Mouse (Mus musculus) frontal cortex, adult 2 months (tissue): ENCODE results near the gene Nt5c2. TPM values are rescaled to one million over a fixed set of nuclear protein-coding genes. Genes with fewer than 3 reads are reported as not detected.
"Not testable (repeated sequence)": the region's sequence is repeated elsewhere in the genome, so short reads cannot be mapped to it uniquely, and the experiment has no call there.

ENCODE experiments used
- DNase-seq, 2 experiments: peaks; one replicate each; pipeline ENCODE4 v3.0.0; 2022; ENCODE audit warnings: low spot score in 1 of 2; ENCODE audit errors: extremely low spot score in 1 of 2
- polyA plus RNA-seq: library from polyadenylated mRNA; depleted of rRNA; stranded (reverse); fragments of >200 nt; gene quantifications from 2 replicates; pipeline ENCODE4 v1.2.3, GENCODE M21; 2012

Nt5c2 gene
- polyA plus RNA-seq, 1 experiment, result 53.3 TPM

DNA sequence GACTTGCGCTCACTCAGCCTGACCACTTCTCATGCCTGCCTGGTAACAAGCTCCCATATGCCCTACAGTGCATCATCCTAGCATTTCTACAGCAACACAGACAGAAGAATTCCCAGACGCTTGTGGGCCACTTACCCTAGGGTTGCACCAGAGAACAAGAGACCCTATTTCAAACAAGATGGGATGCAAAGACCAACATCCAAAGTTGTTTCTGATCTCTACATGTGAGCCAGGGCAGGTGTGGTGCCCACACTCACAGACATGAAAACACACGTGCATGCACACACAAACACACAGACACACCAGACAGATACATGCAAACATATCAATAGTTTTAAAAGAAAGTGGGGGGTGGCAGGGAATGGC is 24.8 kb downstream of the Nt5c2 start:
- DNase-seq, result no peak

DNA sequence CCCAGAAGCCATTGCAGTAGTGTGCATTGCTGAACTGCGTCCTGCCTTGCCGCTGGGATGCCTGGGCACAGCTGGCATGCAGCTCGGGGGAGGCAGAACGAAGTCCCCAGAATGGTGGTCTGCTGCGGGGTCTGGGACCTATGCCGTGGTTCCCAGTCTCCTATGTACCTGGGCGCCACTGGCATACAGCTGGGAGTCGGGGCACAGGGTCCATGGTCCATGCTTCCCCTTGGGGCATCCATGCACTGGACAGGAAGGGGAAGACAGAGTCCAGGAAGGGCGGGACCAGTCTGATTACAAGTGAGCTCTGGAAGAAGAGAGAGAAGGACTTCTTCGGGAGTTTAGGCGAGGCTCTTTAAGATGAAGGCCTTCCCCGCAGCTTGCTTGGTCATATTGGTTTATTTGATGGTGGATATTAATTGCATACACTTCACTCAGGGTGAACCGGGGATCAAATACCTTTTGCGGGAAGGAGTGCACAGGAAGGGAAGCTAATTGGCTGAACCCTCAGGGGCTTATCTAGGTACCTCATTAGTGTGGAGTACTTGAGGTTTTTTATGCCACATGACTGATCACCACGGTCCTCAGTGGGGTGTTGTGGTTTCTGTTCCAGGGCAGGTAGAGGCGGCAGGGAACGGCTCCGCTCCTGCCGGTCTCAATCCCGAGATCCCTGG is 25.3 kb downstream of the Nt5c2 start:
- no peak for DNase-seq

DNA sequence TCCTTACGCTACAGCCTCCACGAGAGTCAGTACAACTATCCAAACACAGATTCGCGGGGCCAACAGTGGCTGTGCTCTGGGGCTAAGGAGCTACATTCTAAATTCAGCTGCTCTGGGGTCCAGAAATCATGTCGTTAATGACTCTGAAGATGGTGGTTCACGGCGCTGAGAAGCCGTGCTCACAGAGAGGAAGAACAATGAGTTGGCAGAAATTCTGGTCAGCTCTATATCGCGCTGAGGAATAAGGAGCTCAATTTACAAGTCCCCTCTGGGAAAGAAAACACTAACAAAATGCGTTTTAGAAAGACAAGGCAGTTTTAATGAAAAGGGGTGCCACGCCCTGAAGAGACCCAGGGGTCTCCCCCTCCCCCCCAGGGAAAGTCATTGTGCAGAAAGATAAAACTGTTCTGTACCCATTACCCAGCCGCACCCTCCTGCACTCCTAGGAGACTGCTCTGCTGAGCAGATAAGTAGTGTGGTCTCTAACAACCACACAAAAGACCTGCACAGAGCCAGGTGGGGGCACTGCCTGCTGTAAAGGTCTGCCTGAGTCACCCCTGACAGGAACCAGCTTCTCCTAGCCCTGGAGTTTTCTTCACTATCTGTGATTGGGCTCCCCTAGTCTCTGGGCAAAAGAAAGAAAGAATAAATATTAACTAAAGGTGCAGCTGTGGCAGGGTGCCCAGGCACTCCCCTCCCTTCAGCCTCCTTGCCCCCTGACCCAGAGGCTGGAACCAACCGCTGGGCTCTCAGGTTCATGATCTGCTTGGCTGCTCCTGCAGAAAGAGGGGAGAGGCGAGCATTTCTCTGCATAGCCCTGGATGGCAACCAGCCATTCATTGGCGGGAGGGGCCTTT is 26.5 kb downstream of the Nt5c2 start:
- no peak for DNase-seq

DNA sequence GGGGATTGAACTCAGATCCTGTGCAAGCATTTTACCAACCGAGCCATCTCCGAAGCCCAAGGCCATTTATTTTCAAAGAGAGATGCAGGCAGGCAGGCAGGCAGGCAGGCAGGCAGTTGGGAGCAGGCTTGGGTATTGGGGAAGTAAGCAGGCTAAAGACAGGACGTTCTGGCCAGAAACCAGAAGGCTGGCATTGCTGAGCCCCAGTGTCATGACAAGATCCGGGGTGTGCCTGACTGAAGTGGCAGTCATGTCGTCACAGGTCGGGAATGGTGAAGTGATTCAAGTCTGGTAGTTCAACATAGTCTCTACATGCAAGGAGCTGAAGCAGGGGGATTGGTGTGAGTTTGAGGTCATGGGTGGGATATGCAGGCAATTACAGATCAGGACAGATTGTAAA is 27.3 kb downstream of the Nt5c2 start:
- DNase-seq, result no peak

DNA sequence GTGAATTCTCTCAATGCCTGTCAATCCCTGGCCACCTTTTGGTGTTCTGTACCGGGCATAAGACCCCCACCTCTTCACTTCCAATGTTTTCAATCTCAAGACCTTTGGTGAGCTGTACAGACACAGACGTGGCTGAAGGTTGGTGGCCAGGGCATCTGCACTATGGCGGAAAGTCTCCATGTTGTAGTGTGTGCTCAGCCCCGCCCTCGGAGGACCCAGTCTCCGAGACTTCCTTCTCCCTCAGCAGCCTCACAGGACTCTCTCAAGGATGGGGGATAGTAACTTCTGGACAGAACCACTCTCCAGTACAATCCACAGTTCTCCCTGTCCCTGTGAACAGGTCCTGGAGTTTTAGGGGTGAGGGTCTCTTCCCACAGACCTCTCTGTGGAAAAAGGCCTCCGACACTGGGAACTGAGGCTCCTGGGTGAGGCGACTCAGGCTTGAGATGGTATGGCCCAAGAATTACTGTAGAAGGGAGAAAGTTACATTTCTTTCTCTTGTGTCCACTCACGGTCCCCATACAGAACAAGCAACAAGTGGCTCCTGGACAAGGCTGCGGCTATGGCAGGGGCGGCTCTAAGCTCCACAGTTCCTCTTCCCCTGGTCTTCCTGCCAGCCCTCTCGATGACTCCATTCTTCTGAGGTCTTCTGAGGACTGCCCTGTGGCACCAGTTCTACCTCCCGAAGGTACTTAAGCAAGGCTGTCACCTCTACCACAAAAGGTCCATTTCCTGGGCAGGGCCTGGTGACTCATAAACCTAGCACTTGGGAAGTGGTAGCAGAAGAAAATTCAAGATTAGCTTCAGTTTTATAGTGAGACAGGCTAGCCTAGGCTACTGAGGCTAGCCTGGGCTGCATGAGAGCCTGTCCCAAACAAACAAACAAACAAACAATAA is 30.0 kb downstream of the Nt5c2 start:
- DNase-seq, result no peak

GRCm38 (mm10) chr19:46983966-46984380 is 31.0 kb downstream of the Nt5c2 start:
- no peak for DNase-seq

DNA sequence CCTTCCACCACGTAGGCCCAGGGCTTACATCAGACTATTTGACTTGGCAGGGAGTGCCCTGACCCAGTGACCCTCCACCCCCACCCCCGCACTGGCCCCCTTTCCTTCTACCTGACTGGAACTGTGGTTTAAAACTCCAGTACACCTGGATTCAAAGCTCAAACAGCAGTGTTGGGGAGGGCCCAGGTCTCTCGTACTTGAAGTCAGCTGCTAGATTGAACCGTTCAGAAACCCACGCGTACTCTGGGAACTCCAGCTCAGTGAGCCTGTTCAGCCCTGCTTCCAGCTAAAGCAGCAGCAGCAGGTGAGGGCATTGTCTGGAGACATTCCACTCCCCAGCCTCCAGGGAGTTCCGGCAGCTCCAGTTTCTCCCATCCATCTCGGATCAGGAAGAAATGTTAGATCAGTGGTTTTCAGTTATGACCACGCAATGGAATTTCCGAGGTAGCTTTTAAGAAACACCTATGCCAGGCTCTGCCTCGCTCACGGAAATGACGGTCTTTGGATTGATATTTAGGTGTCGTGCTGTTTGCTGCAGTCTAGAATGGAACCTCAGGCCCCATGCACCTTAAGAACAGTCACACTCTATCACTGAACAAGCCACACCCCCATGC is 31.5 kb downstream of the Nt5c2 start:
- DNase-seq, result no peak

- no peak for DNase-seq
These were observed 33.5 kb downstream of the Nt5c2 start for GRCm38 (mm10) chr19:46981462-46981861.

DNA sequence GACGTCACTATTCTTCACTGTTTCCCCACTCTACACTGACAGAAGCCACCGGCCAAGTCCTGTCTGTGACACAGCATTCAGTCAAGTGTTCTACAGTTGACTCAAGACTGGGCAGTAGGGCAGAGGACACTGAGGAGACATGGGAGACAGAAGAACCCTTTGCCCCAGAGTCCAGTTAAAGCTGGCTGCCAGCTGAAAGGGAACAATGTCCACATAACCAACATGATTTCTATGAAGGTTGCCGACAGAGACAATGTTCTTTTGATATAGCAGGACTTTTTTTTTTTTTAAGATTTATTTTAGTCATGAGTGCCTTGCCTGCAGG is 35.2 kb downstream of the Nt5c2 start:
- no peak for DNase-seq

- no peak for DNase-seq
These were observed 35.8 kb downstream of the Nt5c2 start for GRCm38 (mm10) chr19:46978920-46979780.

GRCm38 (mm10) chr19:46978069-46978468 is 36.9 kb downstream of the Nt5c2 start:
- not testable (repeated sequence) for DNase-seq

GRCm38 (mm10) chr19:46977460-46977859 is 37.5 kb downstream of the Nt5c2 start:
- no peak for DNase-seq

GRCm38 (mm10) chr19:46976743-46977142 is 38.2 kb downstream of the Nt5c2 start:
- DNase-seq, result no peak

GRCm38 (mm10) chr19:46975997-46976396 is 39.0 kb downstream of the Nt5c2 start:
- DNase-seq, result no peak

- no peak for DNase-seq
These were observed 39.4 kb downstream of the Nt5c2 start for GRCm38 (mm10) chr19:46975565-46975964.

DNA sequence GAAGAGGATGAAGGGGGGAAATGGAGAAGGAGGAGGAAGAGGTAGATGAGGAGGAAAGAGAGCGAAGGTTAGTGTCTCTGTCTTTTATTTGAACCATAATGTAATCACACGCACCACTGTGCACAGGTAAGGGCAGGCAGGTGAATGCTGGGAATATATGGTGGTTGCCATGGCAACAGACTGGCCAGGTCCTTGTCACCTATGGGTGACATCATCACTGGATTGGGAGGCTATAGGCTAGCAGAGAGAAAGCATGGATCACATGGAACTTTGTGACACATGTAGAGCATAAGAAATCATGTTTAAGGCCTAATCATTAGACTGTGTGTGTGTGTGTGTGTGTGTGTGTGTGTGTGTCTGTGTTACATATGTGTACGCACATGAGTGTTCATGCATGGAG is 42.8 kb downstream of the Nt5c2 start:
- DNase-seq, result no peak

DNA sequence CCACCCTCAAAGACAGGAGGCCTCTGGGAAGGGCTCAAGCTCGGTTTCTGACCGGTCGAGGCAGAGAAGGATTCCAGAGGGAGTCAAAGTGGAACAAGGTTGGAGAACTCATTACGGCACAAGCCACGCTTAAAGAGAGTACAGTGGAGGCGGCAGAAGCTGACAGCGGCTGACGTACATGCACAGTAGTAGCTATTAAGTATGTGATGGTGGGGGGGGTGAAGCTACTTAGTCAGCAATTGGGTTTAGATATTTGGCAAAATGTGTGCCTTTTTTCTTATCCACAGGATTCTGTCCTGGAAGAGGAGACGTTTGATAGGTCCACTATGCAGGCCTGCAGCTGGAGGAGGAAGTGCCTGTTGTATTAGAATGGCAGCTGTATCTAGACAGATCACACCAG is 43.2 kb downstream of the Nt5c2 start:
- no peak for DNase-seq

DNA sequence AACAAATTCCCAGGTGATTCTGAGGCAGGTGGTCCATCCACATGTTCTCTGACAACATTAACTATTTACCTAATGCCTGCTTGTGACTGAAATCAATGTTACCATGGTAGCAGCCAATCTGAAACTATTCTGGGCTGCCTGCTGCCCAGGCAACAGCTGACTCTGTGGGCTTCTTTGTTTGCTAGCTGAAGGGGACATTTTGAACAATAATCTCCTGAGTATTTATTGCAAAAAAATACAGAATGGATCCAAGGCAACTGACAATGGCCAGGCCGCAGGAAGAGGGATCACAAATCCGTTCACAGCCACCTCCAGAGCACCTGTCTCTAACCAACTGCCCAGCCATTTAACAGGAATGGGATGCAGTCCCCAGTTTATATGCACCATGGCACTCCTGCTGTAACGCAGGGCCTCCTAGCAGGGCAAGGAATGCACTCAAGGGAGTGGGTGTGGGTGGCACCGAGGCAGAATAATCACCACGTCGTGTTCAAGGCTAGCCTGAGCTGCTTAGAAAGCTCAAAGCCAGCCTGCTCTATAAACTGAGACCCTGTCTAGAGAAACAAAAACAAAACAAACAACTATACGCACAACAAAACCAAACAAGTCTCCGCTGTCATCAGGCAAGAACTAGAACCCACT is 43.8 kb downstream of the Nt5c2 start:
- DNase-seq, result no peak

DNA sequence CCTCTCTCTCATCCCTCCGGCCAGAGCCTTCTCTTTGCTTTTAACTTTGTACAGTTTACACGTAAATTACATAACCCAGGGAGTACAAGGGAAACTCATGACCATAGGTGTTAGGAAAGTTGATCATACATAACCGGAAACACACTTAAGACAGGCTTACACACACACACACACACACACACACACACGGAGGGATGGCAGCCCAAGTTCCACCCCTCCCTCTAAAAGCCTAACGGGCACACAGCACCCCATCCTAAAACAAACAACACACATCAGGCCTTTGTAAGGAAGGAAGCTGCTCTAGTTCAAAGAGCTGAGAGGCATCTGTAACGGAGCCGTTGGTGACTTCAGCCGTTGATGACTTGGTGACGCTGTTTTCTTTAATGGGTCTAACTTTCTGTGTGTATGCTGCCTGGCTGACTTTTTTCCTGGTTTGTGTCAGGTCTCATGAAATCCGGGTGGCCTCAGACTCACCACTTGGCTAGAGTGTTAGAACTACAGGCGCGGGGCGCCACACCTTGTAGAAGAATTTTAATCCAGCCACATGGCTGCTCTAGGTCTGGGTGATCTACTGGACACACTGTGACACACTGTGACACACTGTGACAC is 44.7 kb downstream of the Nt5c2 start:
- DNase-seq, result no peak
